Mouse (Mus musculus) right cerebral cortex, postnatal 25 days (tissue): ENCODE measurements around the gene Dnajb14.
A peak's percentile ranks its signal among the peaks of the same experiment; 100 is the strongest.
"Not testable (repeated sequence)": the region's sequence is repeated elsewhere in the genome, so short reads cannot be mapped to it uniquely, and the experiment has no call there.

Experiments used
- DNase-seq: peaks from one replicate; pipeline ENCODE4 v3.0.0; 2022

The Dnajb14 gene

GRCm38 (mm10) chr3:137867437-137868093 lies at the start of gene Dnajb14:
Gene Dnajb14 (plus strand): TSS chr3:137867675.
- DNase-seq = peak; percentile 69

- DNase-seq = no peak
Observed at GRCm38 (mm10) chr3:137818713-137819112, 48.8 kb upstream of the Dnajb14 start.

- DNase-seq = no peak
Observed at GRCm38 (mm10) chr3:137820688-137821467, 46.6 kb upstream of the Dnajb14 start.

GRCm38 (mm10) chr3:137823317-137823716 lies 44.2 kb upstream of the Dnajb14 start:
- DNase-seq = no peak

- no peak for DNase-seq
Observed at GRCm38 (mm10) chr3:137827678-137828077, 39.8 kb upstream of the Dnajb14 start.

- no peak for DNase-seq
Observed at GRCm38 (mm10) chr3:137831156-137831555, 36.3 kb upstream of the Dnajb14 start.

- no peak for DNase-seq
Observed at GRCm38 (mm10) chr3:137833128-137833527, 34.3 kb upstream of the Dnajb14 start.

GRCm38 (mm10) chr3:137833698-137834097 lies 33.8 kb upstream of the Dnajb14 start:
- DNase-seq = no peak

GRCm38 (mm10) chr3:137836543-137836942 lies 30.9 kb upstream of the Dnajb14 start:
- DNase-seq = no peak

- DNase-seq = no peak
Observed at GRCm38 (mm10) chr3:137838160-137838559, 29.3 kb upstream of the Dnajb14 start.

- DNase-seq = no peak
Observed at GRCm38 (mm10) chr3:137842944-137843343, 24.5 kb upstream of the Dnajb14 start.

GRCm38 (mm10) chr3:137844263-137844662 lies 23.2 kb upstream of the Dnajb14 start:
- DNase-seq = no peak

GRCm38 (mm10) chr3:137846552-137846951 lies 20.9 kb upstream of the Dnajb14 start:
- DNase-seq = no peak

- DNase-seq = no peak
Observed at GRCm38 (mm10) chr3:137848354-137848753, 19.1 kb upstream of the Dnajb14 start.

GRCm38 (mm10) chr3:137849697-137850096 lies 17.8 kb upstream of the Dnajb14 start:
- DNase-seq = no peak

- DNase-seq = no peak
Observed at GRCm38 (mm10) chr3:137851196-137851595, 16.3 kb upstream of the Dnajb14 start.

GRCm38 (mm10) chr3:137853011-137853410 lies 14.5 kb upstream of the Dnajb14 start:
- DNase-seq = not testable (repeated sequence)

GRCm38 (mm10) chr3:137855328-137855727 lies 12.1 kb upstream of the Dnajb14 start:
- DNase-seq = no peak

GRCm38 (mm10) chr3:137856061-137856460 lies 11.4 kb upstream of the Dnajb14 start:
- DNase-seq = no peak

- DNase-seq = no peak
Observed at GRCm38 (mm10) chr3:137860394-137861170, 6.9 kb upstream of the Dnajb14 start.

- no peak for DNase-seq
Observed at GRCm38 (mm10) chr3:137861436-137861835, 6.0 kb upstream of the Dnajb14 start.

GRCm38 (mm10) chr3:137862600-137862999 lies 4.9 kb upstream of the Dnajb14 start:
- no peak for DNase-seq

GRCm38 (mm10) chr3:137863330-137864123 lies 3.9 kb upstream of the Dnajb14 start:
- no peak for DNase-seq
